Mouse (Mus musculus) spleen, adult 12 weeks (tissue): ENCODE data around the gene Catsper2.

Experiments used
- DNase-seq: peaks from one replicate; pipeline ENCODE4 v3.0.0; 2022; ENCODE audit warnings: low spot score

Gene Catsper2

GRCm38 (mm10) chr2:121354378-121354777, 59.2 kb downstream of the Catsper2 start:
- peak; percentile 4 for DNase-seq

DNA sequence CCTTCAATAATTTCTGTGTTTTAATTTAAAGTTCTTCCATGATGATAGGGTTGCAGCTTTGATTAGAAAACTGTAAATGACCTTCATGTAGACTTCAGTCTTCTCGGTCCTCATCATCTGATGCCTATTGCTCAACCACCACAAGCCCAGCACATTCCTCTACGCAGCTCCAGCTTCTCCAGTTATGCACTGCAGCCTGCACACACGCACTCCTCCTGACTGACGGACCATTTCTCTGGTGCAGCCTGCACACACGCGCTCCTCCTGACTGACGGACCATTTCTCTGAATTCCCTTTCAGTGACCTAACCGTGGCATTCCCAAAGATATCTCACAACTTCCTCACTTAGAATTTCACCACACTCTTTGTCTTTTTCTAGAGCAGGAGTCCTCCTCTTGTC, 60.4 kb downstream of the Catsper2 start:
- DNase-seq, result no peak
